Mouse (Mus musculus): Measurements from ENCODE around the gene Mmp14.

- TF ChIP-seq CHD2 (IDR thresholded peaks at IDR 0.05; ENCODE audit: low read depth, low read length) = no peak
- no peak for TF ChIP-seq ZC3H11A (IDR thresholded peaks at IDR 0.05; ENCODE audit: borderline replicate concordance, low read depth, low read length)
- TF ChIP-seq ZNF384 (IDR thresholded peaks at IDR 0.05; ENCODE audit: low read depth, low read length) = no peak
- TF ChIP-seq HCFC1 (IDR thresholded peaks at IDR 0.05; ENCODE audit: borderline replicate concordance, insufficient read depth, low read length) = no peak
- TF ChIP-seq MAFK (IDR thresholded peaks at IDR 0.05; ENCODE audit: insufficient read depth, low read depth, low read length) = no peak
These were observed 14.1 kb downstream of the Mmp14 start for GRCm38 (mm10) chr14:54445476-54445875.

Measured in ES-E14 (cell line).